Comparison of ENCODE assay signal across 8 mouse cellular contexts in genomic region chr11:80383626-80384046, GRCm38 (mm10). TPM values are rescaled to one million over a fixed set of nuclear protein-coding genes. Genes with fewer than 3 reads are reported as not detected.
A peak's percentile ranks its signal among the peaks of the same experiment; 100 is the strongest.
DNase-seq lines count a peak whose midpoint lies in the region; ATAC-seq and TF ChIP-seq lines count a peak whose summit lies in the region.

No protein-coding gene starts in this region.

- no peaks in the 10 kb centered on the region for H3K9me3 ChIP-seq in hindbrain, embryonic 11.5 days (ENCODE audit: control insufficient read depth, low read length)
- no peaks in the 10 kb centered on the region for H3K9me3 ChIP-seq in lung, embryonic 14.5 days (ENCODE audit: low read depth, low read length)

- peak overlapping the region; percentile 95 for H3K4me3 ChIP-seq in hindbrain, embryonic 11.5 days (ENCODE audit: low read depth, low read length)
- peak overlapping the region; percentile 95 for H3K4me3 ChIP-seq in lung, embryonic 14.5 days (ENCODE audit: low read depth, low read length)

- peaks cover 4% of the 10 kb centered on the region for H3K36me3 ChIP-seq in hindbrain, embryonic 11.5 days (ENCODE audit: control insufficient read depth, insufficient read depth, low read length)
- peaks cover 38% of the 10 kb centered on the region for H3K36me3 ChIP-seq in lung, embryonic 14.5 days (ENCODE audit: insufficient read depth)
- peaks cover 6% of the 10 kb centered on the region; the same call in 1 of the 2 replicates for H3K36me3 ChIP-seq in splenic B cell, adult 2 months (ENCODE audit: control insufficient read depth, insufficient read depth, low read length, poor library complexity, severe bottlenecking)

- peak overlapping the region; percentile 99 for H3K9ac ChIP-seq in hindbrain, embryonic 11.5 days (ENCODE audit: low read depth, low read length)
- H3K9ac ChIP-seq in lung, embryonic 14.5 days, result peak overlapping the region; percentile 100

- H3K4me2 ChIP-seq in hindbrain, embryonic 11.5 days (replicated peaks; ENCODE audit: low read depth, low read length), result no peak overlapping the region
- peak overlapping the region; percentile 31 for H3K4me2 ChIP-seq in lung, embryonic 14.5 days

- ATAC-seq in hindbrain, embryonic 11.5 days (ENCODE audit: low FRiP score), result no peak
- ATAC-seq in lung, embryonic 14.5 days (ENCODE audit: insufficient read depth), result 0 out of 2 replicates have a peak, but pooled peaks have one; percentile 10

- H3K27me3 ChIP-seq in hindbrain, embryonic 11.5 days (ENCODE audit: control insufficient read depth, insufficient read depth, low read length), result no peaks in the 10 kb centered on the region
- H3K27me3 ChIP-seq in lung, embryonic 14.5 days (ENCODE audit: insufficient read depth, low read length), result no peaks in the 10 kb centered on the region
- H3K27me3 ChIP-seq in splenic B cell, adult 2 months (ENCODE audit: control insufficient read depth, insufficient read depth, low read length, poor library complexity, severe bottlenecking), result no peaks in the 10 kb centered on the region

- under 1% methylated on average over 20 of the region's 20 CpGs for WGBS in hindbrain, embryonic 11.5 days
- WGBS in lung, embryonic 14.5 days, result under 1% methylated on average over 20 of the region's 20 CpGs

- DNase-seq in adrenal gland, postnatal 10 days, result peak; percentile 60
- DNase-seq in adrenal gland, adult (ENCODE audit: inconsistent age in 2 of 2, low spot score in 1 of 2), result no peak
- peak; percentile 41 for DNase-seq in urinary bladder, postnatal 14 days (ENCODE audit: low spot score)
- no peak for DNase-seq in urinary bladder, adult 18-20 months (ENCODE audit: low spot score in 2 of 2)
- no peak for DNase-seq in hindbrain, embryonic 11.5 days (ENCODE audit: low spot score)
- DNase-seq in lung, embryonic 14.5 days, result peak; percentile 50
- peak; percentile 57 for DNase-seq in splenic B cell, adult 2 months (ENCODE audit: low read depth, low spot score)
- no peak for DNase-seq in layer of hippocampus, adult 9-10 months (ENCODE audit: low spot score)

- peak overlapping the region; percentile 82 for H3K27ac ChIP-seq in hindbrain, embryonic 11.5 days (ENCODE audit: low read depth, low read length)
- peak overlapping the region; percentile 94 for H3K27ac ChIP-seq in lung, embryonic 14.5 days (ENCODE audit: low read depth)

- TF ChIP-seq CTCF in lung, embryonic 14.5 days (IDR thresholded peaks at IDR 0.05; ENCODE audit: low read depth), result no peak

- peaks cover 2% of the 10 kb centered on the region; the same call in 1 of the 2 replicates for H3K4me1 ChIP-seq in hindbrain, embryonic 11.5 days (replicated peaks; ENCODE audit: control insufficient read depth, insufficient read depth, low read length)
- H3K4me1 ChIP-seq in lung, embryonic 14.5 days (ENCODE audit: insufficient read depth), result peaks cover 11% of the 10 kb centered on the region; the same call in 1 of the 2 replicates

RNA-seq across cellular contexts. Expression of gene Zfp207, which starts 0.6 kb away (rescaled TPM):
- total RNA-seq in adrenal gland, postnatal 10 days (2021), result 100 to 1,000 TPM; 134 to 158 TPM
- 332 and 351 TPM in 2 replicates for polyA plus RNA-seq in hindbrain, embryonic 11.5 days (2014; fragmentation: Nextera tagmentation; extraction: Ambion mirVana)
- 274 TPM in 2 replicates for polyA plus RNA-seq in lung, embryonic 14.5 days (2014; fragmentation: Nextera tagmentation; extraction: Ambion mirVana)

RNA-seq across cellular contexts. Expression of gene 5730455P16Rik, which starts 5.8 kb away (rescaled TPM):
- 10 to 100 TPM; 14.9 to 21.1 TPM for total RNA-seq in adrenal gland, postnatal 10 days (2021)
- polyA plus RNA-seq in hindbrain, embryonic 11.5 days (2014; fragmentation: Nextera tagmentation; extraction: Ambion mirVana), result 24.9 and 25.2 TPM in 2 replicates
- 20.1 and 21.8 TPM in 2 replicates for polyA plus RNA-seq in lung, embryonic 14.5 days (2014; fragmentation: Nextera tagmentation; extraction: Ambion mirVana)

RNA-seq across cellular contexts. Expression of gene Psmd11, which starts 44.8 kb away (rescaled TPM):
- total RNA-seq in adrenal gland, postnatal 10 days (2021), result 100 to 1,000 TPM; 108 to 118 TPM
- 354 and 383 TPM in 2 replicates for polyA plus RNA-seq in hindbrain, embryonic 11.5 days (2014; fragmentation: Nextera tagmentation; extraction: Ambion mirVana)
- 296 and 301 TPM in 2 replicates for polyA plus RNA-seq in lung, embryonic 14.5 days (2014; fragmentation: Nextera tagmentation; extraction: Ambion mirVana)

Comparison
In these comparisons a context has a peak if more than half of its experiments do, and no peak if none do; other contexts are left out.
1. DNase-seq: peak in adrenal gland, postnatal 10 days (single experiment), urinary bladder, postnatal 14 days (single experiment), lung, embryonic 14.5 days (single experiment) and splenic B cell, adult 2 months (single experiment); none in adrenal gland, adult (0 of 2), urinary bladder, adult 18-20 months (0 of 2), hindbrain, embryonic 11.5 days (single experiment) and layer of hippocampus, adult 9-10 months (single experiment).